Mouse (Mus musculus): ENCODE results near the gene Cyp11a1.

DNA sequence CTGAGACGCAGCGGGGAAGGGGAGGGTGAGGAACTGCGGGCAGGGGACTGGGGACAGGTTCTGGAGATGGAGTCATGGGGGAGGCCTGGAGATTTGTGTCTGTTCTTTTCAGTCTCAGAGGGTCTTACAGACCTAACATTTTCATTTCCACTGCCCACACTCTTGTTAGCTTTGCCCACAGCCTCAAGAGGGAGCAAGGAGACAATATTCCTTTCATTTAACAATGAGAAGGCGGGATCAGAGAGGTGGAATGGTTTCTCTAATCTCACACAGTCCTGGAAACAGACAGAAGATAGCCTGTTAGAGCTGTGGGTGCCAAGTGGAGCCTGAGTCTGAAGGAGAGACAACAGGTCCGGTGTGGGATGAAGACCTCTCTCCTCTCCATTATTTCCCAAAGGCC is 45.7 kb downstream of the Cyp11a1 start:
- TF ChIP-seq CTCF (IDR thresholded peaks at IDR 0.05; ENCODE audit: low read depth, low read length) (no peak), EP300 (IDR thresholded peaks at IDR 0.05; ENCODE audit: insufficient read depth, low read depth, low read length) (no peak)
